Mouse (Mus musculus) embryonic facial prominence, embryonic 14.5 days (tissue): Measurements from ENCODE around the gene Zdhhc4. TPM values are rescaled to one million over a fixed set of nuclear protein-coding genes. Genes with fewer than 3 reads are reported as not detected.

Experiments
- ATAC-seq: fragments of 200-750 bp; cut with Nextera tagmentation; 2 replicates; pipeline ENCODE4 v1.8.0; 2017; ENCODE audit warnings: low read depth, moderate number of reproducible peaks, moderate TSS enrichment
- DNase-seq: peaks from one replicate; pipeline ENCODE4 v3.0.0-alpha.2; 2015; ENCODE audit warnings: low spot score
- H3K27ac ChIP-seq: fragments of 300-500 bp; sonication (generic); replicated peaks from 2 replicates; pipeline ENCODE4 v1.5.1; 2014; ENCODE audit warnings: low read depth, mild to moderate bottlenecking, low read length, moderate library complexity
- H3K27me3 ChIP-seq: fragments of 300-500 bp; sonication (generic); replicated peaks from 2 replicates; pipeline ENCODE4 v1.6.1; 2014; ENCODE audit warnings: low read length; ENCODE audit not compliant: control insufficient read depth, insufficient read depth
- H3K36me3 ChIP-seq: fragments of 300-500 bp; sonication (generic); 2 replicates; pipeline ENCODE4 v1.6.1; 2014; ENCODE audit warnings: low read length, mixed read lengths; ENCODE audit not compliant: control insufficient read depth, insufficient read depth
- H3K4me1 ChIP-seq: fragments of 300-500 bp; sonication (generic); 2 replicates; pipeline ENCODE4 v1.6.1; 2014; ENCODE audit warnings: antibody characterized with exemption, low read length; ENCODE audit not compliant: control insufficient read depth, insufficient read depth
- H3K4me2 ChIP-seq: fragments of 300-500 bp; sonication (generic); 2 replicates; pipeline ENCODE4 v1.6.1; 2014; ENCODE audit warnings: low read depth, mild to moderate bottlenecking, low read length, moderate library complexity, mixed read lengths
- H3K4me3 ChIP-seq: fragments of 300-500 bp; sonication (generic); 2 replicates; pipeline ENCODE4 v1.5.1; 2014; ENCODE audit warnings: low read depth, mild to moderate bottlenecking, low read length
- H3K9ac ChIP-seq: fragments of 300-500 bp; sonication (generic); 2 replicates; pipeline ENCODE4 v1.6.1; 2014; ENCODE audit warnings: low read depth, mild to moderate bottlenecking, low read length, moderate library complexity, mixed read lengths
- H3K9me3 ChIP-seq: fragments of 300-500 bp; sonication (generic); 2 replicates; pipeline ENCODE4 v1.6.1; 2016; ENCODE audit warnings: low read length; ENCODE audit not compliant: control insufficient read depth
- WGBS: fragments of 180-500 bp; shearing (Covaris S2); extraction: QIAGEN DNeasy Blood & Tissue Kit; methylation state at CpG from one replicate; pipeline ENCODE4 v1.1.7; 2014; 5-methylcytosine and 5-hydroxymethylcytosine counted together
- polyA plus RNA-seq: library from polyadenylated mRNA; unstranded; fragments of >200 nt; fragmentation: Nextera tagmentation; extraction: Ambion mirVana; gene quantifications from 2 replicates; pipeline ENCODE4 v1.2.1, GENCODE M21; 2014

Gene Zdhhc4
- polyA plus RNA-seq, 1 experiment from 2014 or later, result 68.3 TPM

DNA sequence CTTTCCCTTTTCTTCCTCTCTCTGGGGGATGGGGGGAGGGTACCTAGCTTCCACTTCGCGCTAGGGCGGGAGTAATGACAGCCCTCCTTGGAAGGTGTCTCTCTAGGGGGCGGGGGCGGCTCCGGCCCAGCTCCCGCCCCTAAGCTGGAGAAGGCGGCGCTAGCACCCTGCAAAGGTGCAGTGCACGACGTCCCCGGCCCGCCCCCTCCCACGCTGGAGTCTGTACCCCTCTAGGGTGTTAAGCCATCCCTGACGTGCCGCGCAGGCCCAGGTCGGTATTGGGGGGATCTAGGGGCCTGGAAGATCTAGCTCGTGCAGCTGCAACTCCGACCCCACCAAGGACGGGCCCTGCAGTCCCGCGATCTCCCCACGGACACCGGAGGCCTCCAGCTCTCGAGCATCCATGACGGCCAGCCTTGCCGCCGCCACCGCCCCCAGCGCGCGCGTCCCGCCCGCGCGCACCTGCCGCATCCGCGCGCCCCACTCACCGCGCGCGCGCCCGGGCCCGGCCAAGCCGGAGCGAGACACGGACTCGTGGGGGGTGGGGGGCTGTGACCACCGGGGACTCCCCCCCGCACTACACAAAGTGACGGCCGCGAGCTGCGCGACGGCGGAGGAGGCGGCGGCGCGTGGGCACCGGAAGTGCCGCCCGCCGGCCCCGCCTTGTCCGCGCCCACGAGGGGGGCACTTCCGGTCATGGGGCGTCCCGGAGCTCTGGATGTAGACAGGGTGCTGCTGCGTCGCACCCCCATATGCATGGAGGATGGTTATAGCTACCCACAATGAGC lies 59.5 kb downstream of the Zdhhc4 start, which contains the start of gene Zfp316:
Gene Zfp316, minus strand, starts transcription at position 660 of the 788 bp plus-strand sequence.
- peaks cover 7% of the 10 kb centered on the region for H3K4me1 ChIP-seq
- no peaks in the 10 kb centered on the region for H3K9me3 ChIP-seq
- H3K36me3 ChIP-seq, result no peaks in the 10 kb centered on the region
- ATAC-seq (peak; percentile 87), DNase-seq (peak; percentile 74)
- H3K27me3 ChIP-seq, result no peaks in the 10 kb centered on the region
- peak within 1 kb of the TSS; percentile 95 for H3K4me2 ChIP-seq
- peak within 1 kb of the TSS; percentile 95 for H3K4me3 ChIP-seq
- peak within 1 kb of the TSS; percentile 91 for H3K9ac ChIP-seq
- H3K27ac ChIP-seq, result peak within 1 kb of the TSS; percentile 52; the same call in 1 of the 2 replicates
- 0% methylated on average over 26 of the region's 79 CpGs for WGBS

DNA sequence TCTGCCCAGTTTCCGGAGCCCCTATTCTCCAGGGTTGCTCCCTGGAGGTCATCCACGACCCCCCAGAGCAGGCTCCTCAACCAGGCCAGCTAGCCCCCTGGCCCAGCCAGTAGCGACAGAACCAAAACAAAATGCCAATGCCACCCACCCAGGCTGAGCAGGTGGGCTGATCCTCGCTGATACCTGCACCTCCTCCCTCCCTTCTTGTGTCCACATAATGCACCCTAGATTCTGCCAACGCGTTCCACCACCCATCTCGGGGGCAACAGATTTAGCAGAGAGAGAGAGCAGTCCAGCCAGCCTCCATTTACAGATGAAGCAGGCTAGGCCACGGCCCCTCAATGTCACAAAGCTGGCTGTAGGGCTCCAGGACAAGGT lies 60.1 kb downstream of the Zdhhc4 start:
- Histone ChIP-seq H3K4me1 (peaks cover 7% of the 10 kb centered on the region), H3K36me3 (peaks cover 5% of the 10 kb centered on the region), H3K4me2 (peak overlapping the region; percentile 95), H3K27ac (no peak overlapping the region), H3K9ac (peak overlapping the region; percentile 91), H3K4me3 (peak overlapping the region; percentile 95), H3K9me3 (no peaks in the 10 kb centered on the region), H3K27me3 (no peaks in the 10 kb centered on the region)
- DNase-seq (no peak), ATAC-seq (no peak)
- 21% methylated on average over 8 of the region's 8 CpGs for WGBS

DNA sequence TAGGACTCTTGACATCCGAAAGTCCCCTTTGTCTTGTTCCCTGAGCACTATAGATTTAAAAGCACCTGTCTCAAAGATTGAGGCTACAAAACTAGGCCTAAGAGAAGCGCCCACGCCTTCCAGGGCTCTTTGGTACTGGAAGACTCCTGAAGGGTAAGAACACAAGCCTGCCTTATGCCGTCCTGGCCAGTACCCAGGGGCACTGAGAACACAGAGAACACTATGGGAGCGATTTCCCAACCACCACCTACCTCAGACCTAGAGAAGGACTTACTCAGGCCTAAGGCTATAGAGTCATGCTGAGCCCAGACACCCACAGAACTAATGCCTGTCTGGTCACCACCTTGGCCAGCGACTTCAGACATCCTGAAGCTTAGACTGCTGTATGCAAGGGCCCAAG lies 62.3 kb downstream of the Zdhhc4 start:
- H3K9ac ChIP-seq, result no peak overlapping the region
- no peaks in the 10 kb centered on the region for H3K27me3 ChIP-seq
- no peak for ATAC-seq
- H3K4me3 ChIP-seq, result no peak overlapping the region
- H3K27ac ChIP-seq, result no peak overlapping the region
- no peak overlapping the region for H3K4me2 ChIP-seq
- peaks cover 26% of the 10 kb centered on the region for H3K36me3 ChIP-seq
- 88% methylated on average over 6 of the region's 6 CpGs for WGBS
- no peak for DNase-seq
- H3K9me3 ChIP-seq, result no peaks in the 10 kb centered on the region
- peaks cover 7% of the 10 kb centered on the region for H3K4me1 ChIP-seq

Other genes with a start within 250 kb of the Zdhhc4 start
- gene Rnf216, start 216.3 kb downstream of the Zdhhc4 start, polyA plus RNA-seq, result 33.1 and 34.0 TPM in 2 replicates
- 0.07 TPM in 1 of 2 replicates, not detected in the other for gene Olfr718-ps1, start 181.7 kb downstream of the Zdhhc4 start, polyA plus RNA-seq
- 7.6 and 8.2 TPM in 2 replicates for gene Rbak, start 148.5 kb downstream of the Zdhhc4 start, polyA plus RNA-seq
- not detected in 2 replicates for gene Spdye4b, start 148.2 kb downstream of the Zdhhc4 start, polyA plus RNA-seq
- not detected in 2 replicates for gene Spdye4a, start 102.4 kb downstream of the Zdhhc4 start, polyA plus RNA-seq
- gene Zfp12, start 94.1 kb downstream of the Zdhhc4 start, polyA plus RNA-seq, result 16.1 and 16.6 TPM in 2 replicates
- gene Zfp316, start 59.2 kb downstream of the Zdhhc4 start, polyA plus RNA-seq, result 1.4 and 2.1 TPM in 2 replicates
- gene Zfp853, start 35.6 kb downstream of the Zdhhc4 start, polyA plus RNA-seq, result 0.17 and 0.46 TPM in 2 replicates
- 22.6 and 26.1 TPM in 2 replicates for gene E130309D02Rik, start 13.9 kb downstream of the Zdhhc4 start, polyA plus RNA-seq
- gene Grid2ip, start 28.1 kb upstream of the Zdhhc4 start, polyA plus RNA-seq, result 0.51 and 0.87 TPM in 2 replicates
- gene Kdelr2, start 74.6 kb upstream of the Zdhhc4 start, polyA plus RNA-seq, result 477 and 497 TPM in 2 replicates
- gene Daglb, start 135.3 kb upstream of the Zdhhc4 start, polyA plus RNA-seq, result 7.6 and 8.5 TPM in 2 replicates
- 527 and 534 TPM in 2 replicates for gene Rac1, start 198.8 kb upstream of the Zdhhc4 start, polyA plus RNA-seq